9 mouse cellular contexts compared by ENCODE assay signal in the genomic region with DNA sequence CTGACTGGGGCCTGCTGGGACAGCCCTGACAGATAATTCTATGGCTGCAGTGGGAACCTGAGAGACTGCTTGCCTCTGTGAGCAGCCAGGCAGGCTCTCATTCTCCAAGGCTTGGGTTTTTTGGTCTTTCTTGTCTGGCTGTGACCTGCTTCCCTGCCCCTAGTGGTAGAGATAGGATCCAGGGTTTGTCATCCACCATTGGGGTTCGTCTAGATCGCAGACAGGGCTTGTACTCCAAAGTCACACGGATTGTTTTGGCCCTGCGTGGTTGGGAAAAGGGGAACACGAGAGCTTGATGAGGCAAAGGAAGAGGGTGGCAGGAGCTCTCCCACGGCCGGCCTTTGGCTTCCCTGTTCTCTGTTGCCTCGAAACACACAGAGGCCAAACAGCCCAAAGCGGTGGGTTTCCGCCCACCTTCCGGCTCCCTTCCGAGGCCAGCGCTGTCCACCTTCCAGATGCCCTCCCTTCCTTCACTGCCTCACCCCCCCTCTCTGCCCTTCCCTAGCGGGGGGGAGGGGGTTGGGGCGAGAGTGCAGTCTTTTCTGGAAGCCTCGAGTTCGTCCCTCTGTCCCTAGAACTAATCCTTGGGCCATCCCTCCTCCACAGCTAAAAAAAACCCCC. TPM values are rescaled to one million over a fixed set of nuclear protein-coding genes. Genes with fewer than 3 reads are reported as not detected.
DNase-seq lines count a peak whose midpoint lies in the region; ATAC-seq lines count a peak whose summit lies in the region.
"Had no signal": no experiment of that assay in that cellular context is flagged by ENCODE, and none has a peak within 500 bp of the region (broad histone marks: within the 10 kb centered on the region; RNA-seq: fewer than 3 reads in every experiment).

No protein-coding gene starts in this region.

- WGBS in lung, embryonic 16.5 days: 35% methylated on average over 15 of the region's 17 CpGs
- 40% methylated on average over 17 of the region's 17 CpGs for WGBS in hindbrain, embryonic 14.5 days

- H3K9me3 ChIP-seq in lung, embryonic 16.5 days (ENCODE audit: control insufficient read depth, low read length): no peaks in the 10 kb centered on the region
- H3K9me3 ChIP-seq in hindbrain, embryonic 14.5 days (ENCODE audit: control insufficient read depth, low read length): no peaks in the 10 kb centered on the region

- H3K27me3 ChIP-seq in lung, embryonic 16.5 days (ENCODE audit: control insufficient read depth, insufficient read depth, low read depth, low read length): no peaks in the 10 kb centered on the region
- H3K27me3 ChIP-seq in hindbrain, embryonic 14.5 days (ENCODE audit: control insufficient read depth, insufficient read depth, low read length): no peaks in the 10 kb centered on the region
- H3K27me3 ChIP-seq: CH12.LX had no signal

- peaks cover 5% of the 10 kb centered on the region; the same call in 1 of the 2 replicates for H3K36me3 ChIP-seq in lung, embryonic 16.5 days (ENCODE audit: control insufficient read depth, insufficient read depth, low read length)
- peaks cover 56% of the 10 kb centered on the region for H3K36me3 ChIP-seq in hindbrain, embryonic 14.5 days (replicated peaks; ENCODE audit: control insufficient read depth, insufficient read depth)

- peak overlapping the region; percentile 47 for H3K27ac ChIP-seq in lung, embryonic 16.5 days (ENCODE audit: low read length)
- no peak overlapping the region for H3K27ac ChIP-seq in hindbrain, embryonic 14.5 days

- no peak overlapping the region for H3K4me2 ChIP-seq in lung, embryonic 16.5 days (ENCODE audit: low read depth, low read length)
- H3K4me2 ChIP-seq in hindbrain, embryonic 14.5 days (replicated peaks): no peak overlapping the region

- DNase-seq in cerebellum, postnatal 14 days: peak; percentile 44 to 56
- no peak for DNase-seq in cerebellum, adult 9-11 months
- no peak for DNase-seq in lung, postnatal 36 days
- no peak for DNase-seq in hindbrain, embryonic 14.5 days (ENCODE audit: low spot score)
- DNase-seq in retina, embryonic 14.5 days (ENCODE audit: low spot score): peak; percentile 49
- no peak for DNase-seq in urinary bladder, adult 2 months (ENCODE audit: low spot score)
- no peak for DNase-seq in left cerebral cortex, adult 11 months (ENCODE audit: low spot score)

- peaks cover 88% of the 10 kb centered on the region for H3K4me1 ChIP-seq in lung, embryonic 16.5 days (replicated peaks; ENCODE audit: control insufficient read depth, insufficient read depth, low read length)
- peaks cover 40% of the 10 kb centered on the region for H3K4me1 ChIP-seq in hindbrain, embryonic 14.5 days (replicated peaks; ENCODE audit: control insufficient read depth, insufficient read depth, low read length)

- H3K4me3 ChIP-seq in lung, embryonic 16.5 days (ENCODE audit: low read length): no peak overlapping the region
- H3K4me3 ChIP-seq in hindbrain, embryonic 14.5 days (replicated peaks; ENCODE audit: low read length): no peak overlapping the region

- H3K9ac ChIP-seq in lung, embryonic 16.5 days (ENCODE audit: low read length): peak overlapping the region; percentile 48
- 0 out of 2 replicates have a peak overlapping the region, but pooled peaks have one; percentile 16 for H3K9ac ChIP-seq in hindbrain, embryonic 14.5 days

- ATAC-seq in lung, embryonic 16.5 days (ENCODE audit: low read depth): no peak
- no peak for ATAC-seq in hindbrain, embryonic 14.5 days (ENCODE audit: low FRiP score)

RNA-seq across cellular contexts. Expression of gene Trim8, which starts 18.5 kb away (rescaled TPM):
- polyA plus RNA-seq in lung, embryonic 16.5 days (2015; fragmentation: Nextera tagmentation; extraction: Ambion mirVana): 22.4 and 24.9 TPM in 2 replicates
- 37.5 and 39.4 TPM in 2 replicates for polyA plus RNA-seq in hindbrain, embryonic 14.5 days (2014; fragmentation: Nextera tagmentation; extraction: Ambion mirVana)
- 17.2 and 25.2 TPM in 2 replicates for polyA plus RNA-seq in urinary bladder, adult 2 months (2012; rRNA removed)

Comparison
In these comparisons a context has a peak if more than half of its experiments do, and no peak if none do; other contexts are left out.
1. DNase-seq: peak in cerebellum, postnatal 14 days (2 of 2) and retina, embryonic 14.5 days (single experiment); none in cerebellum, adult 9-11 months (single experiment), lung, postnatal 36 days (single experiment), hindbrain, embryonic 14.5 days (single experiment), urinary bladder, adult 2 months (single experiment) and left cerebral cortex, adult 11 months (single experiment).